Mouse (Mus musculus): ENCODE results near the gene Lrrc8d.

GRCm38 (mm10) chr5:105704573-105704972 lies 4.8 kb downstream of the Lrrc8d start:
- no peak for TF ChIP-seq CTCF (IDR thresholded peaks at IDR 0.05)
- TF ChIP-seq EP300 (IDR thresholded peaks at IDR 0.05), result no peak
